Mouse (Mus musculus) hindbrain, embryonic 11.5 days (tissue): ENCODE measurements at regions not wholly inside any gene's neighbourhood (a gene's known extent, or its start where the extent isn't known, plus 50 kb on each side); places are given as distances from the start of the nearest gene placed in this dataset.

Experiments
- ATAC-seq: fragments of 200-750 bp; cut with Nextera tagmentation; 2 replicates; pipeline ENCODE4 v1.8.0; 2017; ENCODE audit warnings: mild to moderate bottlenecking, moderate TSS enrichment, moderate library complexity; ENCODE audit not compliant: low FRiP score
- DNase-seq: peaks from one replicate; pipeline ENCODE4 v3.0.0-alpha.2; 2015; ENCODE audit warnings: low spot score
- H3K27ac ChIP-seq: fragments of 300-500 bp; sonication (generic); 2 replicates; pipeline ENCODE4 v1.5.1; 2014; ENCODE audit warnings: mild to moderate bottlenecking, low read depth, low read length
- H3K27me3 ChIP-seq: fragments of 300-500 bp; sonication (generic); 2 replicates; pipeline ENCODE4 v1.6.1; 2014; ENCODE audit warnings: mild to moderate bottlenecking, low read length, moderate library complexity, mixed read lengths; ENCODE audit not compliant: control insufficient read depth, insufficient read depth
- H3K36me3 ChIP-seq: fragments of 300-500 bp; sonication (generic); 2 replicates; pipeline ENCODE4 v1.6.1; 2014; ENCODE audit warnings: mild to moderate bottlenecking, low read length, moderate library complexity, mixed read lengths; ENCODE audit not compliant: control insufficient read depth, insufficient read depth
- H3K4me1 ChIP-seq: fragments of 300-500 bp; sonication (generic); replicated peaks from 2 replicates; pipeline ENCODE4 v1.6.1; 2014; ENCODE audit warnings: low read length, mixed read lengths; ENCODE audit not compliant: control insufficient read depth, insufficient read depth
- H3K4me2 ChIP-seq: fragments of 300-500 bp; sonication (generic); replicated peaks from 2 replicates; pipeline ENCODE4 v1.6.1; 2014; ENCODE audit warnings: mild to moderate bottlenecking, low read depth, low read length
- H3K4me3 ChIP-seq: fragments of 300-500 bp; sonication (generic); 2 replicates; pipeline ENCODE4 v1.5.1; 2014; ENCODE audit warnings: low read depth, low read length
- H3K9ac ChIP-seq: fragments of 300-500 bp; sonication (generic); 2 replicates; pipeline ENCODE4 v1.6.1; 2014; ENCODE audit warnings: low read depth, low read length
- H3K9me3 ChIP-seq: fragments of 300-500 bp; sonication (generic); 2 replicates; pipeline ENCODE4 v1.6.1; 2016; ENCODE audit warnings: low read length; ENCODE audit not compliant: control insufficient read depth
- whole genome bisulfite sequencing: fragments of 180-500 bp; shearing (Covaris S2); extraction: QIAGEN DNeasy Blood & Tissue Kit; methylation state at CpG from one replicate; pipeline ENCODE4 v1.1.7; 2014; 5-methylcytosine and 5-hydroxymethylcytosine counted together

GRCm38 (mm10) chr14:72148886-72149285, 342.8 kb downstream of the Gm9195 start:
- H3K9ac ChIP-seq: no peak overlapping the region
- 74% methylated on average over 1 of the region's 1 CpGs for WGBS
- H3K27me3 ChIP-seq: no peaks in the 10 kb centered on the region
- H3K4me1 ChIP-seq: no peaks in the 10 kb centered on the region
- H3K27ac ChIP-seq: no peak overlapping the region
- no peak for DNase-seq
- H3K36me3 ChIP-seq: no peaks in the 10 kb centered on the region
- H3K4me3 ChIP-seq: no peak overlapping the region
- no peaks in the 10 kb centered on the region for H3K9me3 ChIP-seq
- ATAC-seq: no peak
- no peak overlapping the region for H3K4me2 ChIP-seq

DNA sequence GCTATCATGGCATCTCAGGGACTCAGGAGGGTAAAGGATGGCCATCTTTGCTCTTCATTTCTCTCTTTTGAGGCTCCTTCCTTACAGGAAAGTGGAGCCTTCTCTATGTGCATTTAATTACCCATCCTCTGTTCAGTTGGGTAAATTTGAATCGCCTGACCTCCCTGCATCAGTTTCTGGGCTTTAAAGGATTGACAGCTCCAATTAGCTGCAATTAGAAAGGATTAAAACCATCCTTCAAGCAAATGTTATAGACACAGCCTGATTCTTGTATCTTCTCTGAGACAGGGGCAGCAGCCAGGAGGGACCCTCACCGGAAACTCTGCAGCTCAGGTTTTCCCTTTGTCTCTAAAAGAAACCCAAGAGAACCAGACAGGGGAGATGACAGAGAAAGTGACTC, 345.3 kb downstream of the Gm9195 start:
- no peaks in the 10 kb centered on the region for H3K36me3 ChIP-seq
- no peak for DNase-seq
- H3K9me3 ChIP-seq: no peaks in the 10 kb centered on the region
- no peak overlapping the region for H3K4me3 ChIP-seq
- no peak overlapping the region for H3K4me2 ChIP-seq
- ATAC-seq: no peak
- H3K27ac ChIP-seq: no peak overlapping the region
- H3K9ac ChIP-seq: no peak overlapping the region
- H3K4me1 ChIP-seq: no peaks in the 10 kb centered on the region
- no peaks in the 10 kb centered on the region for H3K27me3 ChIP-seq
- WGBS: 44% methylated on average over 2 of the region's 2 CpGs

GRCm38 (mm10) chr14:72142883-72143487, 348.7 kb downstream of the Gm9195 start:
- H3K9ac ChIP-seq: no peak overlapping the region
- DNase-seq (no peak), ATAC-seq (no peak)
- no peaks in the 10 kb centered on the region for H3K4me1 ChIP-seq
- no peak overlapping the region for H3K4me3 ChIP-seq
- no peak overlapping the region for H3K27ac ChIP-seq
- no peak overlapping the region for H3K4me2 ChIP-seq
- no peaks in the 10 kb centered on the region for H3K27me3 ChIP-seq
- WGBS: 18% methylated on average over 6 of the region's 6 CpGs
- H3K9me3 ChIP-seq: no peaks in the 10 kb centered on the region
- H3K36me3 ChIP-seq: no peaks in the 10 kb centered on the region

DNA sequence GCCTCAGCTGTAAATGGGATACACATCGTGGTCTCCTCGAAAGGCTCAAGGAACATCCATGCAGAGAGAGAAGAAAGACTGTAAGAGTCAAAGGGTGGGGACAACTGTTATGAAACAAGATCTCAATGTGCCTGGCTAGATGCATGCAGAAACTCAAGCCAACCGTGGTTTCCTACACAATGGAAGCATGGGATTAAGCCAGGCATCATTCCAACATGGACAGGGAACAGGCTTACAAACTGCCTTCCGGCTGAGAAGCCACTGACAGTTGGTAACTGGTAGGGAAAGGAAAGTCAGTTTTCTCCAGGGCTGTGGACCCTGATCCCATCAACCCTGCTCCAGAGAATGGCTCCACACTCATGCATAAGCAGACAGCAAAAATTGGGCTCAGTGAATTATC, 350.5 kb downstream of the Gm9195 start:
- H3K27me3 ChIP-seq: no peaks in the 10 kb centered on the region
- DNase-seq (no peak), ATAC-seq (no peak)
- no peaks in the 10 kb centered on the region for H3K4me1 ChIP-seq
- H3K9ac ChIP-seq: no peak overlapping the region
- no peak overlapping the region for H3K4me2 ChIP-seq
- no peaks in the 10 kb centered on the region for H3K36me3 ChIP-seq
- no peak overlapping the region for H3K4me3 ChIP-seq
- 85% methylated on average over 4 of the region's 4 CpGs for WGBS
- no peaks in the 10 kb centered on the region for H3K9me3 ChIP-seq
- H3K27ac ChIP-seq: no peak overlapping the region

- H3K9ac ChIP-seq: no peak overlapping the region
- H3K4me1 ChIP-seq: no peaks in the 10 kb centered on the region
These were observed 361.5 kb downstream of the Gm9195 start for GRCm38 (mm10) chr14:72130149-72130548.

DNA sequence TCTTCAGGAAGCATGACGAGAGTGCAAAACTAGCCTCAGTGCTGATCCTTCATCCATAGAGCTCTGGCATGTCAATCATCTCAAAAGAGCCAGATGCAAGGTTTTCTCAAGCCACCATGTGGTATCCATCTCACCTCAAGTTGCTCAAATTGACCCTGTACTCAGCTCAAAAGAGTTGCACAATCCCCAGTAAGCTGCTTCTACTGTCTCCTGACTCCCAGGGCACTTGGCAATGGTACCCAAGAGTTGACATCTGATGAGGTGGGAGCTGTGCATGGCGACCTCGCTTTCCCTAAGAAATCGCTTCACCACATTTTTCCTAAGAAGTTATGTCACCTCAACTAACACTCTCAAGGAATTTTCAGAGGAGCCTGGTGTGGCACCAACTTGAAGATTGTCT, 369.9 kb downstream of the Gm9195 start:
- Histone ChIP-seq H3K9ac (no peak overlapping the region), H3K27me3 (no peaks in the 10 kb centered on the region), H3K27ac (no peak overlapping the region), H3K4me1 (no peaks in the 10 kb centered on the region), H3K4me2 (no peak overlapping the region), H3K36me3 (no peaks in the 10 kb centered on the region), H3K4me3 (no peak overlapping the region), H3K9me3 (no peaks in the 10 kb centered on the region)
- ATAC-seq (no peak), DNase-seq (no peak)
- WGBS: 91% methylated on average over 4 of the region's 4 CpGs

More at GRCm38 (mm10) chr14:72130149-72130548, 361.5 kb downstream of the Gm9195 start:
- Histone ChIP-seq H3K9me3 (no peaks in the 10 kb centered on the region), H3K27ac (no peak overlapping the region), H3K4me2 (no peak overlapping the region), H3K27me3 (no peaks in the 10 kb centered on the region), H3K4me3 (no peak overlapping the region), H3K36me3 (no peaks in the 10 kb centered on the region)
- no peak for DNase-seq
- 62% methylated on average over 4 of the region's 4 CpGs for WGBS
- ATAC-seq: no peak

DNA sequence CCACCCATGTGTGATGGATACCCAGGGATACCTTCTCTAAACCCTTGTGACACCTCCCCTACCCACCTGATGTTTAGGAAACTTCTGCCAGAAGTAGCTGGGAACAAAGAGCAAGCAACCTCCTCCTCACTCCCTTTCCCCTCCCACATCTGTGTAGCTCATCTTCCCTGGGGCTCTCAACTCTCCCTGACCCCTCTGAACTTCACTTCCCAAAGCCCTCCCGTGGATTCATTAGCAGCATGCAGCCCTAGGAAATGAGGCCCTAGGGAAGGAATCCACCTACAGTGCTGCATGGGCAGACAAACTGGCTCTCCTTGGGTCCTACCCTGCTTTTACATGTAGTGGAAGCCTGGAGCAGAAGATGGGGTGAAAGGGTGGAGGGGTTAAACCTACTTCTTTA, 370.6 kb downstream of the Gm9195 start:
- Histone ChIP-seq H3K4me3 (no peak overlapping the region), H3K9ac (no peak overlapping the region), H3K9me3 (no peaks in the 10 kb centered on the region), H3K4me1 (no peaks in the 10 kb centered on the region), H3K27ac (no peak overlapping the region), H3K36me3 (no peaks in the 10 kb centered on the region), H3K27me3 (no peaks in the 10 kb centered on the region), H3K4me2 (no peak overlapping the region)
- DNase-seq (no peak), ATAC-seq (no peak)
- WGBS: 0% methylated on average over 1 of the region's 1 CpGs

- ATAC-seq (no peak), DNase-seq (no peak)
- Histone ChIP-seq H3K4me2 (no peak overlapping the region), H3K9me3 (no peaks in the 10 kb centered on the region), H3K36me3 (no peaks in the 10 kb centered on the region), H3K4me3 (no peak overlapping the region), H3K27me3 (no peaks in the 10 kb centered on the region), H3K27ac (no peak overlapping the region), H3K4me1 (no peaks in the 10 kb centered on the region), H3K9ac (no peak overlapping the region)
- 81% methylated on average over 4 of the region's 4 CpGs for WGBS
These were observed 374.8 kb downstream of the Gm9195 start for GRCm38 (mm10) chr14:72116842-72117241.

GRCm38 (mm10) chr14:72113377-72113993, 378.2 kb downstream of the Gm9195 start:
- H3K27ac ChIP-seq: no peak overlapping the region
- ATAC-seq (no peak), DNase-seq (no peak)
- no peaks in the 10 kb centered on the region for H3K9me3 ChIP-seq
- H3K4me1 ChIP-seq: no peaks in the 10 kb centered on the region
- 84% methylated on average over 8 of the region's 8 CpGs for WGBS
- no peak overlapping the region for H3K9ac ChIP-seq
- no peak overlapping the region for H3K4me3 ChIP-seq
- no peak overlapping the region for H3K4me2 ChIP-seq
- H3K27me3 ChIP-seq: no peaks in the 10 kb centered on the region
- no peaks in the 10 kb centered on the region for H3K36me3 ChIP-seq
